Mouse (Mus musculus): Measurements from ENCODE around the gene Mtus2.
"Not testable (repeated sequence)": the region's sequence is repeated elsewhere in the genome, so short reads cannot be mapped to it uniquely, and the experiment has no call there.

Mtus2 gene

GRCm38 (mm10) chr5:148115207-148115817, 158.2 kb downstream of the Mtus2 start:
- no peak for DNase-seq (ENCODE audit: low spot score)

- DNase-seq (ENCODE audit: low spot score) = no peak
Observed at GRCm38 (mm10) chr5:148124354-148124753, 167.2 kb downstream of the Mtus2 start.

DNA sequence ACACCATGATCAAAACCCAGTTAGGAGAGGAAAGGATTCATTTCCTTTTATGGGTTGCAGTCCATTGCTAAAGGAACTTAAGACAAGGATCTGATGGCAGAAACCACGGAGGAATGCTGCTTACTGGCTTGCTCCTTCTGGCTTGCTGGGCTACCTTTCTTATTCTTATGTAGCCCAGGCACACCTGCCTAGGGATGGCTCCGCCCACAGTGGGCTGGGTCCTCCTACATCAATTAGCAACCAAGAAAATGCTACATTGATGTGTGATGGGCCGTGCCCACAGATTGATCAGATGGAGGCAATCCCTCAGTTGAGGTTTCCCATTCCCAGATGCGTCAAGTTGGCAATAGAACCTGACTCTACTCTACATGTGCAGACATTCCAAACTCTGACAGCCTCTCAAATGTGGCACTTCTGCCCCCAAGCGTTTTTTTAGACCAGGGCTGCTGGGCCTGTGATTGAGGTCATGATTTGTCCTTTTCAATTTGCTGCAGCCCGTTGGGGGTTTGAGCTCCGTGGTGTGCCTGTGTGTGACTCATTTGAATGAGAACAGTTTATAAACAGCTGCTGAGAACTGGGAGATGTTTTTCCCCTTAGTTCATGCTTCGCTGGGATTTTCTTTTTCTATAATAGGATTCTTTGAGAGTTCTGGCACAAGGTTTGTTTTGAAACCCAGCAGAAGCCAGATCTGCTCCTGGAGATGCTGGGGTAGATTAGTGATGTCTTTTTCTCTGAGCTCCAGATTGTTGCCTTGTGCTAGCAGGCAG, 173.8 kb downstream of the Mtus2 start:
- DNase-seq (ENCODE audit: low spot score) = no peak

DNA sequence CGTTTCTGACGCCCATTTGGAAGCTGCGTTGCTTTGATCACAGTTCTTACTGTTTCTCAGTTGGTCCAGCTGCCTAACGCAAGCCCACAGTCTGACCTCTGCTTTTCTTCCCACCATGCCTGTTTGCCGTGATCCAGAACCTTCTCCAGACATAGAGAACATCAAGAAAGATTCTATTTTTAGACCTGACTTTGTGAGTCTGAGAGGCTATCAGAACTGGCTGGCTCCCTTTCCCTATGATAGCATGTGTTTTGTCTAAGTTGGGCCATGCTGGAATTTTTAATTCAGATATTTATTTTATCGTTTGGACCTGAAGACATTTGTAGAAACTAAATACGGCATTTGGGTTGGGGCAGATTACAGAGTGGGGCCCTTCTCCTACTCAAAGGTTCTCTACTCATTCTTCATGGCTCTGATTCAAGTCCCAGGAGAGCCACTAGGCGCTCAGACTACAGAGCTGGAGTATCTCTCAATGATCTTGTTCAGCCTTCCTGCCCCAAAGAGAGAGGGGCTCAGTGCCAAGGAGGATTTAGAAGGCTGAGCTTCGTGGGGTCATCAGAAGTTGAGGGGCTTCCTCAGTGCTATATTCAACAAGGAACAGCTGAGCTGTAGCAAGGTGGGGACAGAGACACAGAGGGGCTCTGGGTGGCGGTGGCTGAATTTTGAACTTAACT, 174.5 kb downstream of the Mtus2 start:
- DNase-seq (ENCODE audit: low spot score) = no peak

- DNase-seq (ENCODE audit: low spot score) = no peak
Observed at GRCm38 (mm10) chr5:148133448-148134060, 176.4 kb downstream of the Mtus2 start.

- DNase-seq (ENCODE audit: low spot score) = no peak
Observed at GRCm38 (mm10) chr5:148141662-148142061, 184.5 kb downstream of the Mtus2 start.

DNA sequence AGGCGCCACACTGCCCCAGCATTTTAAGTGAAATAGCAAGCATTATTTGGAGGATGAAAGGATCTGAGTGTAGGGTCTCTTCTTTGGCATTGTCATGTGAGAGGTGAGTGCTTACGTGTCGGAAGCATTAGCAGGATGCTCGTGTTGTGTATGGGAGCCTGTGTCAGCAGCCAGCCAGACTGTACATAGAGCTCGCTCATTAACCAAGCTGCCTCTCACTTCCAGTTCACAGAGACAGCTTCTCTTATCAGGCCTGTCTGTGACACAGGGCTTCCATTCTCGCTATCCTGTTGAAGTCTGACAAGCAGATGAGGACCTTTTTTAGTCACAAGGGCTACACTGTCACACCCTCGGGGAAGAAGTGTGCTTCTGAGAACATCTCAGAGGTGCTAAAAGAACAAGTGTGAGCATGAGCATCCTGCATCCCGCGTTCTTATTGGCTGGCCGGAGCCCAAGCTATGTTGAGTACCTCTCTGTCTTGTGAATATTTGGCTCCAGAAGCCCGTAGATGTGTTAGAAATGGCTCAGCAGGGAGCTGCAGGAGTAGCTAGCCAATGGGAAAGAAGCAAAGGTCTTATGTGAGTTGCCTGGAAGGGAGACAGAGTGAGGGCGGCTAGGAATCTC, 189.2 kb downstream of the Mtus2 start:
- no peak for DNase-seq (ENCODE audit: low spot score)

- no peak for DNase-seq (ENCODE audit: low spot score)
Observed at GRCm38 (mm10) chr5:148151894-148152599, 194.9 kb downstream of the Mtus2 start.

DNA sequence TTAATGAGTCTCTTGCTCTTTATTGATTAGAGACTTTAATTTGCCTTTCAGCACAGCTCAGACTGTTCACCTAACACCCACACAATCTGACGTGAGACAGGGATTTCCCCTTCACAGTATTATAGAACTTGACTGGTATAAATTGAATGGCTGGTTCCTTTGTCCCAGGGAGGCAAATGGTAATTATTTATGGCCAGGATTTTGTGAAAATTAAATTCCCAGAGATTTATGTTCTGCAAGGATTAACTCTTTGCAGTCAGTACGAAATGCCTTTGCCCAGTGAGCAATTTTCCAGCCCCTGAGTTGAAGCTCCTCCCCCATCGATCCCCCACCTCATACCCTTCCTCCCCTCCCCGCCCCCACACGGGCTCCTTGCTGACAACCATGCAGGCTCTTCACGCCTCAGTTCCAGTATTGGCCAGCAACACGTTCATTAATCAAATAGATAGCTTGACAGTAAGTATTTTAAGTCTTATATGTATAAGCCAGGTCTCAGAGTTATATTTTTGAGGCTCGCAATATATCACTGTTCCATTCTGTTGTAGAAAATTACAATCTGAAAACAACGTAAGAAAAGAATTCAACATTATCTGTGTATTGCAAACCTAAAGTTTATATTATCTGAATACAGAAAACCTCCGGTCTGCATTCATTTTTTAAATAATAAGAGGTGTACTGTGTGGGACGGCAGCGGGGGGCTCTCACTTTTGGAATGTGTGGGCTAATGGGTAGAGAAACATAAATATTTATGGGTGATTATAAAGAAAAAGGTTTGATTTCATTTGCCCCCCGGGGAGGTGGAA, 195.7 kb downstream of the Mtus2 start:
- DNase-seq (ENCODE audit: low spot score) = no peak

DNA sequence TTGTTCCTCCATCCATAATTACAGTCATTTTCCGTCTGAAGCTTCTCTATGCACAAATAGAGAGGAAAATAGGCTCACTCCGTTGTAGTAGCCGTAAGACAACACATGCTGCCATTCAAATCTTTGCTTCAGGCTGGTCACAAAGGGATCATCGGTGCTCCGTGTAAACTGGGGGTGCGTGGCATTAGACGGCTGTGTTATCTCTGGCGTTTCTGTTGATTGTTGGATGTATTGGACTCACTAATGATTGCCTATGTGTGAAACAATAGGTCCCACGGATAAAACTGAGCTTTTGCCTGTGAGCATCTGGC, 196.2 kb downstream of the Mtus2 start:
- no peak for DNase-seq (ENCODE audit: low spot score)

- no peak for DNase-seq (ENCODE audit: low spot score)
Observed at GRCm38 (mm10) chr5:148154727-148155126, 197.6 kb downstream of the Mtus2 start.

- no peak for DNase-seq (ENCODE audit: low spot score)
Observed at GRCm38 (mm10) chr5:148159328-148159727, 202.2 kb downstream of the Mtus2 start.

- DNase-seq (ENCODE audit: low spot score) = no peak
Observed at GRCm38 (mm10) chr5:148160529-148161154, 203.5 kb downstream of the Mtus2 start.

DNA sequence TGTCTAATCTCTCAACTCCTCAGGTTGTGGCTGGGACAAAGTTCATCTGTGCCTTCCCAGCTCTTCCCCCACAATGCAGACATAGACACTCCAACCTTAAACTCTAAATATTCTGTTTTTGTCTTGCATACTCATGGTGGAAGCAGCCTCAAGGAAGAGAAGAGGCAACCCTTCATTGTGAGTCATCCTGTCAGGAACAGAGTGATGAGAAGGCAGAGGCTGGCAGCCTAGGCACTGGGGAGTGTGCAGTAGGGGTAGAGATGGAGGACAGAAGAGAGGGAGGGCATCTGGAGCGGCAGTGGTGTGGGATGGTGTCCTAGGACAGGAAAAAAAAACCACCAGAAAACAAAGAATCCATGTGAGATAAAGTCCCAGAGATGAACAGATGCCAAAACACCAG, 208.0 kb downstream of the Mtus2 start:
- no peak for DNase-seq (ENCODE audit: low spot score)

DNA sequence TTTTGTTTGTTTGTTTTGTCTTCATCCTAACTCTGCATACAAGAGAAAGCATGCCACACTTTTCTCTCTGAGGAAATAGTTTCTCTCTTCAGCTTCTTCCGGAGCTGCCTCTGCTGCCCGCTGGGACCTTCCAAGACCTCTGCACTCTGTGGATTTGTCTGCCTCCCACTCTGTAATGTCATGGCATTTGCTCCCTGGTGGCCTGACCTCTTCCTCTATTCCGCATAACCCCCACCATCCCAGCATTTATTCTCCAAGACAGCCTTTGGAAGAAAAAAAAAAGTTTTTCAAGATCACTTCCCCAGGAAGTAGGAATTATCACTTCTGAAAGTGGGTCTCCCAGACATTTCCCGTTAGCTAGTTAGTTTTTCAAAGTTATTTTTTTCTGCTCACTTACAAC, 218.0 kb downstream of the Mtus2 start:
- DNase-seq (ENCODE audit: low spot score) = no peak

DNA sequence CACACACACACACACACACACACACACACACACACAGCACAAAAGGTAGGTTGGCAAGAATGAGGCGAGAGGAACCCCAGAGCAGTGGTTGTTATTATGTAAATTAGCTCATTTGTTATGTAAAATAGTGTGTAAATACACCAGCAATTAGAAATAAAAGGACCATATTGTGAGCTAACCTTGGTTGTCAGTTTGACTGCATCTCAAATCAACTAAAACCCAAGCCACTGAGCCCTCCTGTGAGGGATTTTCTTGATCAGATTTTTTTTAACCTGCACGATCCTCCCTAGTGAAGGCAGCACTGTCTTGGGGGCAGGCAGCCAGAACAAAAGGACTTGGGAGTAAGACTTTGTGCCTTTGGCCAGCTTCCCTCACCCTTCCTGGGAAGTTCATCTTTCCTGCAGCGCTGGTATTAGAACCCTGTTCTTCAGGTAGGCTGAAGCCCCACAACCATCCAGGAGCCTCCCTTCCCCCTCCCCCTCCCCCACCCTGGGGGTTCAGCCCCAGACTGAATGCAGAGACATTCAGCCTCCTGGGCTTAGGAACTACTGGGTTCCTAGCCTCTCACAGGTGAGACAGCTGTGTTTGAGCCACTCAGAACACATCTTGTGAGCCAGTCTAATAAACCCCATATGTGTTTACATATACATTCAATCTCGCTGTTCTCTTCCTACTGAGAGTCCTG, 218.8 kb downstream of the Mtus2 start:
- DNase-seq (ENCODE audit: low spot score) = no peak

GRCm38 (mm10) chr5:148176539-148176938, 219.4 kb downstream of the Mtus2 start:
- not testable (repeated sequence) for DNase-seq (ENCODE audit: low spot score)

DNA sequence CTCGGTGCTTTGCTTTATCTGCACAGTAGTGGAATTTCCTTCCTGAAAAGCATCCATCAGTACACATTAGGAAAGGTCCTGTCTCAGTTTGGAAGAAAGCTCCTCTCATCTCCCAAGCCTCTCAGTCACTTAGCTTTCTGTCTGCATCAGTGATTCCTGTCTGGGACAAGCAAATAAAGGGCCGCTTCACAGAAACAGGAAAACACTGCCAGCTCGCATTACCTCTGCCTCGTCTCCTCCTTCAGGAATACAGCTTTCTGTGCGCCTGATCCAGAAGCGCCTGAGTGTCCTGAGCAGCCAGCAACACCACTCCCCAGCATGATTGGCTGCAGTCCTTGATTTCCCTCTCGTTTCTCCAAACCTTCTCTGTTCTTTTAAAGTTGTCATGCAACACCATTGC, 222.1 kb downstream of the Mtus2 start:
- DNase-seq (ENCODE audit: low spot score) = no peak

- DNase-seq (ENCODE audit: low spot score) = no peak
Observed at GRCm38 (mm10) chr5:148180590-148181307, 223.6 kb downstream of the Mtus2 start.
